7 mouse cellular contexts compared by ENCODE assay signal in the genomic region with DNA sequence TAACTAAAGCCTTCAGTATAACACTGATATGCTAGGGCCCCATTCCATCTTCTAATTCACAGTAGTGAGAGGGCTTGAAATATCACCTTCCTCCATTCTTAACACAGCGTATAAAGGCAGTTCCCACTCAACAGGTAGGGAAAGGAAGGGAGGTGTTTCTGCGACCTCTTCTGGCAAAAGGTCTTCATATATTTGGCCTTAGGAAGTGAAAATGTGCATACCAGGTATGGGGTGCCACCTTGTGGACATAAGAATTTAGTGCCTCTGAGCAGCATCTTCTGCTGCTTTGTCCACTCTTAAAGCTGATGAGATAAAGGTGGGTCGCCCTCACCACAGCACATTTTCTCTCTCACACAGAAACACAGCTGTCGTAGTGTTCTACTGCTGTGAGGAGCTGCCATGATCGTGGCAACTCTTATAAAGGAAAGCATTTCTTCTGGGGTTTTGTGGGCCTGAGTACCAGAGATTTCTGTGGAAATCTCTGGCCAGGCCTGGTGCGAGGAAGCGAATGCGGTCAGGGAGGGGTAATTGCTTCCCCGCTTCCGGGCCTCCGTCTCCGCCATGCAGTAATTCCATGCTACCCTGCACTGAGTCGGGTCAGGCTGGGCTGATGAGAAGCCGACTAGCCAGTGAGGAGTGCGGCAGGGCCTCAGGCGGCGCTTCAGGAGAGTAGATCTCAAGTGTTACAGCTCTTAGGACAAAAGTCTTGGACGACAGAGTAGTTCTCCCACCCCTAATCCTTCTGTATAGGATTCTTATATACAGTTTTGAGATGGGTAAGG.
DNase-seq lines count a peak whose midpoint lies in the region; ATAC-seq lines count a peak whose summit lies in the region.

No protein-coding gene starts in this region.

- ATAC-seq in megakaryocyte-erythroid progenitor cell, adult 5-6 weeks (replicated peaks; ENCODE audit: low FRiP score, low TSS enrichment, poor library complexity, severe bottlenecking): peak; percentile 97

- peak; percentile 91 for DNase-seq in ZHBTc4 (ENCODE audit: low read depth, low spot score)
- peak; percentile 88 to 91 for DNase-seq in cerebellum, postnatal 10 days
- peak; percentile 46 to 72 for DNase-seq in frontal cortex, postnatal 25 days (ENCODE audit: low spot score in 2 of 2)
- peak; percentile 81 for DNase-seq in hindlimb bud, embryonic 11.5 days (ENCODE audit: extremely low spot score, low read depth, low spot score)
- DNase-seq in left cerebral cortex, adult 18-20 months (ENCODE audit: low spot score in 2 of 2): peak; percentile 67 to 75
- peak; percentile 57 to 76 for DNase-seq in right cerebral cortex, postnatal 36 days (ENCODE audit: low spot score in 2 of 2)

Comparison
In these comparisons a context has a peak if more than half of its experiments do, and no peak if none do; other contexts are left out.
1. Peak in every context shown above with its lines: DNase-seq and ATAC-seq.